Mouse (Mus musculus) C3H10T1/2 (cell line): ENCODE results near the gene Akr1c12. TPM values are rescaled to one million over a fixed set of nuclear protein-coding genes. Genes with fewer than 3 reads are reported as not detected.

Experiments
- polyA plus RNA-seq, 2 experiments: library from polyadenylated mRNA; unstranded; fragments of >200 nt; fragmentation: generic; extraction: Trizol; gene quantifications; one replicate each; pipeline ENCODE4 v1.2.1; 2012; ENCODE audit warnings: missing spikeins in 2 of 2

The Akr1c12 gene
- 1 to 10 TPM in 1 of 2 experiments, under 1 TPM in 1; 0.12 to 2.0 TPM for polyA plus RNA-seq

DNA sequence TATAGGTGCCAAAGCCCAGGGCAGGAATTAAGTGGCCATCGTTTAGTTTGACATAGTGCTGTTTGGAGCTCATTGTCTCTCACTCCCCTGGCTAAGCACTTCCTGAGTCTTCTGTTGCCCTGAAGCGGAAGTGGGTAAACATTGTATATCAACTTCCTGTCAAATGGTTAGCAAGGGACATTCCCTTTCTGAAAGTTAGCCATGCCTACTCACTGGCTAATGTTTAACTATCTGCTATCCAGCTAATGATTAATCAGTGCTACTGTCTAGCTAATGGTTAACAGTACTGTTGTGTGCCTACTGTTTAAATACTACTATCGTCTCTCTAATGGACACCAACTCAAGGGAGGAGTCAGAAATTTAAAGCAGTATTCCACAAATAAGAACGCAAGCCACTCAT, at the start of gene Akr1c12:
Akr1c12 (minus strand) TSS at position 150 of the 400 bp plus-strand sequence.

DNA sequence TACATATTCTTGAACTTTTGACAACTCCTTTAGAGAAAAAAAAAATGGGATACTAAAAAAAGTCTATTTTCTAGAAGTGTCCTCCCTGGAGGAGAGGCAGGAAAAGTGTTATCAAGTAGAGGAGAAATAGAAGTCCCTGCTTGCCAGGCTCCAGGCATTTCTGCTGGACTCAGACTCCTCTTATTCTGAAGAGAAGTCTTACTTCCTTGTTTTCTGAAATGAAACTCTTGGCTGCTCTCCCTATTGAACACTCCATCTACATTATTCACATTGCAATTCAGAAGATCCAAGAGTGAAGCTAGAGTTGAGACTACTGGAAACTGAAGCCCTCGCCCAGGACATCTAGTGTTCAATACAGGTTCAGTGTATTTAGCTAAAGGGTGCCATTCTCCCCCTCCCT, 50.8 kb downstream of the Akr1c12 start, which contains the start of gene Akr1c19:
Akr1c19 (plus strand) TSS at position 260 of the 400 bp plus-strand sequence.

Other genes starting within 250 kb of the Akr1c12 start
- 1 to 10 TPM in 1 of 2 experiments, under 1 TPM in 1; 0.11 to 3.2 TPM for gene Akr1c14, start 230.4 kb downstream of the Akr1c12 start, polyA plus RNA-seq
- gene Akr1c18, start 128.8 kb downstream of the Akr1c12 start, polyA plus RNA-seq: not detected
- gene Akr1c13, start 88.3 kb downstream of the Akr1c12 start, polyA plus RNA-seq: 1 to 10 TPM in 1 of 2 experiments, under 1 TPM in 1; 0.61 to 7.7 TPM
- gene Akr1c19, start 50.7 kb downstream of the Akr1c12 start, polyA plus RNA-seq: under 1 TPM in 1 of 2 experiments, not detected in 1; 0.05 TPM
- not detected for gene Akr1c6, start 154.9 kb upstream of the Akr1c12 start, polyA plus RNA-seq
- not detected for gene Akr1c20, start 243.9 kb upstream of the Akr1c12 start, polyA plus RNA-seq